Mouse (Mus musculus) embryonic facial prominence, embryonic 15.5 days (tissue): Measurements from ENCODE around the gene Ptch2. TPM values are rescaled to one million over a fixed set of nuclear protein-coding genes. Genes with fewer than 3 reads are reported as not detected.
A peak's percentile ranks its signal among the peaks of the same experiment; 100 is the strongest.

Experiments used
- ATAC-seq: fragments of 200-750 bp; cut with Nextera tagmentation; 2 replicates; pipeline ENCODE4 v1.8.0; 2017; ENCODE audit warnings: low read depth, moderate TSS enrichment; ENCODE audit not compliant: insufficient number of reproducible peaks, low FRiP score, low TSS enrichment
- H3K27ac ChIP-seq: fragments of 300-500 bp; sonication (generic); replicated peaks from 2 replicates; pipeline ENCODE4 v1.5.1; 2015; ENCODE audit warnings: mild to moderate bottlenecking, inconsistent platforms
- H3K27me3 ChIP-seq: fragments of 300-500 bp; sonication (generic); 2 replicates; pipeline ENCODE4 v1.6.1; 2015; ENCODE audit warnings: inconsistent platforms
- H3K36me3 ChIP-seq: fragments of 300-500 bp; sonication (generic); 2 replicates; pipeline ENCODE4 v1.6.1; 2015; ENCODE audit warnings: mild to moderate bottlenecking, inconsistent platforms
- H3K4me1 ChIP-seq: fragments of 300-500 bp; sonication (generic); 2 replicates; pipeline ENCODE4 v1.6.1; 2015; ENCODE audit warnings: inconsistent platforms
- H3K4me2 ChIP-seq: fragments of 300-500 bp; sonication (generic); replicated peaks from 2 replicates; pipeline ENCODE4 v1.6.1; 2015; ENCODE audit warnings: mild to moderate bottlenecking, inconsistent platforms
- H3K4me3 ChIP-seq: fragments of 300-500 bp; sonication (generic); replicated peaks from 2 replicates; pipeline ENCODE4 v1.5.1; 2015; ENCODE audit warnings: mild to moderate bottlenecking, inconsistent platforms
- H3K9ac ChIP-seq: fragments of 300-500 bp; sonication (generic); 2 replicates; pipeline ENCODE4 v1.6.1; 2015; ENCODE audit warnings: inconsistent platforms
- H3K9me3 ChIP-seq: fragments of 300-500 bp; sonication (generic); replicated peaks from 2 replicates; pipeline ENCODE4 v1.6.1; 2016; ENCODE audit warnings: inconsistent platforms
- WGBS: fragments of 180-500 bp; shearing (Covaris S2); methylation state at CpG from one replicate; pipeline ENCODE4 v1.1.7; 2015; 5-methylcytosine and 5-hydroxymethylcytosine counted together
- polyA plus RNA-seq: library from polyadenylated mRNA; unstranded; fragments of >200 nt; fragmentation: Nextera tagmentation; extraction: Ambion mirVana; gene quantifications from 2 replicates; pipeline ENCODE4 v1.2.1, GENCODE M21; 2015

Ptch2 gene
- polyA plus RNA-seq, 1 experiment from 2014 or later: 20.8 TPM

- H3K4me1 ChIP-seq: peaks cover 35% of the 10 kb centered on the region
- ATAC-seq: peak; percentile 93
- no peaks in the 10 kb centered on the region for H3K27me3 ChIP-seq
- H3K9ac ChIP-seq: peak overlapping the region; percentile 57
- under 1% methylated on average over 69 of the region's 69 CpGs for WGBS
- no peaks in the 10 kb centered on the region for H3K36me3 ChIP-seq
- H3K9me3 ChIP-seq: no peaks in the 10 kb centered on the region
- H3K27ac ChIP-seq: peak overlapping the region; percentile 93
- H3K4me3 ChIP-seq: peak overlapping the region; percentile 81
- H3K4me2 ChIP-seq: peak overlapping the region; percentile 98
These were observed 24.9 kb downstream of the Ptch2 start for GRCm38 (mm10) chr4:117120445-117121414.

- Histone ChIP-seq H3K4me3 (no peak overlapping the region), H3K4me2 (no peak overlapping the region), H3K27me3 (no peaks in the 10 kb centered on the region), H3K27ac (peak overlapping the region; percentile 58; the same call in 1 of the 2 replicates), H3K9me3 (no peaks in the 10 kb centered on the region), H3K4me1 (peaks cover 46% of the 10 kb centered on the region), H3K9ac (no peak overlapping the region), H3K36me3 (no peaks in the 10 kb centered on the region)
- no peak for ATAC-seq
- 73% methylated on average over 4 of the region's 4 CpGs for WGBS
These were observed 26.3 kb downstream of the Ptch2 start for GRCm38 (mm10) chr4:117122209-117122608.

GRCm38 (mm10) chr4:117123546-117124217 lies 27.8 kb downstream of the Ptch2 start:
- 0 out of 2 replicates have a peak, but pooled peaks cover 8% of the 10 kb centered on the region for H3K36me3 ChIP-seq
- 82% methylated on average over 8 of the region's 9 CpGs for WGBS
- no peaks in the 10 kb centered on the region for H3K27me3 ChIP-seq
- no peak overlapping the region for H3K27ac ChIP-seq
- H3K4me2 ChIP-seq: no peak overlapping the region
- H3K9ac ChIP-seq: no peak overlapping the region
- H3K4me1 ChIP-seq: peaks cover 46% of the 10 kb centered on the region
- no peaks in the 10 kb centered on the region for H3K9me3 ChIP-seq
- H3K4me3 ChIP-seq: no peak overlapping the region
- no peak for ATAC-seq

GRCm38 (mm10) chr4:117124218-117124517 lies 28.3 kb downstream of the Ptch2 start:
- peaks cover 46% of the 10 kb centered on the region for H3K4me1 ChIP-seq
- no peak overlapping the region for H3K9ac ChIP-seq
- 0 out of 2 replicates have a peak, but pooled peaks cover 13% of the 10 kb centered on the region for H3K36me3 ChIP-seq
- H3K27me3 ChIP-seq: no peaks in the 10 kb centered on the region
- peak overlapping the region; percentile 87; the same call in 1 of the 2 replicates for H3K27ac ChIP-seq
- no peaks in the 10 kb centered on the region for H3K9me3 ChIP-seq
- no peak overlapping the region for H3K4me2 ChIP-seq
- no peak overlapping the region for H3K4me3 ChIP-seq
- WGBS: 86% methylated on average over 3 of the region's 3 CpGs
- ATAC-seq: no peak

GRCm38 (mm10) chr4:117124518-117125347 lies 28.9 kb downstream of the Ptch2 start:
- peaks cover 44% of the 10 kb centered on the region for H3K4me1 ChIP-seq
- no peak overlapping the region for H3K4me3 ChIP-seq
- H3K27ac ChIP-seq: peak overlapping the region; percentile 87
- no peaks in the 10 kb centered on the region for H3K9me3 ChIP-seq
- H3K4me2 ChIP-seq: peak overlapping the region; percentile 21
- H3K9ac ChIP-seq: 0 out of 2 replicates have a peak overlapping the region, but pooled peaks have one; percentile 24
- H3K36me3 ChIP-seq: peaks cover 16% of the 10 kb centered on the region; the same call in 1 of the 2 replicates
- no peaks in the 10 kb centered on the region for H3K27me3 ChIP-seq
- 54% methylated on average over 14 of the region's 14 CpGs for WGBS
- no peak for ATAC-seq

GRCm38 (mm10) chr4:117125348-117125909 lies 29.6 kb downstream of the Ptch2 start, which contains the start of gene Btbd19:
Gene Btbd19, minus strand, starts transcription at chr4:117125725.
- no peaks in the 10 kb centered on the region for H3K9me3 ChIP-seq
- 25% methylated on average over 8 of the region's 8 CpGs for WGBS
- H3K9ac ChIP-seq: 0 out of 2 replicates have a peak within 1 kb of the TSS, but pooled peaks have one; percentile 24
- no peaks in the 10 kb centered on the region for H3K27me3 ChIP-seq
- H3K36me3 ChIP-seq: peaks cover 20% of the 10 kb centered on the region; the same call in 1 of the 2 replicates
- peaks cover 40% of the 10 kb centered on the region for H3K4me1 ChIP-seq
- H3K4me2 ChIP-seq: peak within 1 kb of the TSS; percentile 21
- peak; percentile 44 for ATAC-seq
- H3K27ac ChIP-seq: peak within 1 kb of the TSS; percentile 87
- no peak within 1 kb of the TSS for H3K4me3 ChIP-seq

GRCm38 (mm10) chr4:117125910-117126674 lies 30.2 kb downstream of the Ptch2 start:
- peak overlapping the region; percentile 21; the same call in 1 of the 2 replicates for H3K4me2 ChIP-seq

GRCm38 (mm10) chr4:117126675-117127290 lies 30.9 kb downstream of the Ptch2 start, which contains the start of gene Tctex1d4:
Gene Tctex1d4, plus strand, starts transcription at chr4:117126794.
- Histone ChIP-seq H3K9me3 (no peaks in the 10 kb centered on the region), H3K9ac (no peak within 1 kb of the TSS), H3K27ac (peak within 1 kb of the TSS; percentile 87), H3K36me3 (peaks cover 20% of the 10 kb centered on the region; the same call in 1 of the 2 replicates), H3K27me3 (no peaks in the 10 kb centered on the region), H3K4me3 (no peak within 1 kb of the TSS), H3K4me2 (peak within 1 kb of the TSS; percentile 21; the same call in 1 of the 2 replicates), H3K4me1 (peaks cover 32% of the 10 kb centered on the region)
- no peak for ATAC-seq
- WGBS: 78% methylated on average over 9 of the region's 9 CpGs

More at GRCm38 (mm10) chr4:117125910-117126674, 30.2 kb downstream of the Ptch2 start:
- peaks cover 20% of the 10 kb centered on the region; the same call in 1 of the 2 replicates for H3K36me3 ChIP-seq
- peaks cover 36% of the 10 kb centered on the region for H3K4me1 ChIP-seq
- no peak overlapping the region for H3K9ac ChIP-seq
- 36% methylated on average over 15 of the region's 15 CpGs for WGBS
- H3K4me3 ChIP-seq: no peak overlapping the region
- ATAC-seq: peak; percentile 66
- H3K9me3 ChIP-seq: no peaks in the 10 kb centered on the region
- H3K27me3 ChIP-seq: no peaks in the 10 kb centered on the region
- H3K27ac ChIP-seq: peak overlapping the region; percentile 87

- H3K36me3 ChIP-seq: peaks cover 20% of the 10 kb centered on the region; the same call in 1 of the 2 replicates
- H3K27ac ChIP-seq: no peak overlapping the region
- WGBS: 88% methylated on average over 33 of the region's 33 CpGs
- no peak overlapping the region for H3K4me3 ChIP-seq
- H3K9ac ChIP-seq: no peak overlapping the region
- H3K27me3 ChIP-seq: peaks cover 13% of the 10 kb centered on the region
- peaks cover 40% of the 10 kb centered on the region for H3K4me1 ChIP-seq
- H3K9me3 ChIP-seq: no peaks in the 10 kb centered on the region
- H3K4me2 ChIP-seq: no peak overlapping the region
- ATAC-seq: no peak
These were observed 32.3 kb downstream of the Ptch2 start for GRCm38 (mm10) chr4:117127991-117128686.
